Mouse (Mus musculus) ES-Bruce4 (cell line): ENCODE data around the gene Olfr1414.

ENCODE experiments used
- CTCF ChIP-seq: IDR thresholded peaks from one replicate; pipeline ENCODE4 v1.8.1; 2011; ENCODE audit warnings: low read depth, low read length
- EP300 ChIP-seq: IDR thresholded peaks from 2 replicates; pipeline ENCODE4 v1.6.1; 2011; ENCODE audit warnings: low read depth, low read length; ENCODE audit not compliant: insufficient read depth
- POLR2A ChIP-seq: IDR thresholded peaks from one replicate; pipeline ENCODE4 v1.8.1; 2011; ENCODE audit warnings: low read length; ENCODE audit not compliant: insufficient read depth

DNA sequence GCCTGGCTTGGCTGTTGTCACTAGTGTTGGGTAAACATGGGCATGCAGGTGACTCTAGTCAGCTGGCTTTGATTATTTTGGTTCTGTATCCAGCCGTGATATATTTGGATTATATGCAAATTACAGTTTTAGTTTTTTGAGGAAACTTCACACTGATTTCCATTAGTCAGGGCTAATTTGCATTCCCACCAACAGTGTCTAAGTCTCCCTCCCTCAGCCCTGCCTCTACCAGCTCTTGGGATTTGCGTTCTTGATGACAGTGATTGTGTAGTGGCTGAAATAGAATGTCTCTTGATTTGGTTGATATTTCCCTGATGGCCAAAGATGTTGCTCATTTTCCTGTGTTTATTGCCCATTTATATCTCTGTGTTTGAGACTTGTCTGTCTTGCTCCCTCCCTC, 20.6 kb upstream of the Olfr1414 start:
- no peak for TF ChIP-seq POLR2A
- TF ChIP-seq CTCF = no peak
- no peak for TF ChIP-seq EP300
